Mouse (Mus musculus) forebrain, embryonic 11.5 days (tissue): ENCODE results near the gene Fam83b. TPM values are rescaled to one million over a fixed set of nuclear protein-coding genes. Genes with fewer than 3 reads are reported as not detected.

Experiments
- ATAC-seq: fragments of 200-750 bp; cut with Nextera tagmentation; replicated peaks from 2 replicates; pipeline ENCODE4 v1.8.0; 2017; ENCODE audit warnings: moderate TSS enrichment; ENCODE audit not compliant: low FRiP score
- DNase-seq: peaks from one replicate; pipeline ENCODE4 v3.0.0-alpha.2; 2017; ENCODE audit warnings: low spot score
- H3K27ac ChIP-seq: fragments of 300-500 bp; sonication (generic); 2 replicates; pipeline ENCODE4 v1.5.1; 2014; ENCODE audit warnings: low read depth, low read length
- H3K27me3 ChIP-seq: fragments of 300-500 bp; sonication (generic); 2 replicates; pipeline ENCODE4 v1.6.1; 2014; ENCODE audit warnings: mild to moderate bottlenecking, low read length, mixed read lengths; ENCODE audit not compliant: control insufficient read depth, insufficient read depth
- H3K36me3 ChIP-seq: fragments of 300-500 bp; sonication (generic); 2 replicates; pipeline ENCODE4 v1.6.1; 2014; ENCODE audit warnings: mild to moderate bottlenecking, low read length, moderate library complexity, mixed read lengths; ENCODE audit not compliant: control insufficient read depth, insufficient read depth
- H3K4me1 ChIP-seq: fragments of 300-500 bp; sonication (generic); replicated peaks from 2 replicates; pipeline ENCODE4 v1.6.1; 2014; ENCODE audit warnings: low read length, mixed read lengths; ENCODE audit not compliant: control insufficient read depth, insufficient read depth
- H3K4me2 ChIP-seq: fragments of 300-500 bp; sonication (generic); 2 replicates; pipeline ENCODE4 v1.6.1; 2014; ENCODE audit warnings: low read depth, mild to moderate bottlenecking, low read length, moderate library complexity, mixed read lengths; ENCODE audit not compliant: severe bottlenecking
- H3K4me3 ChIP-seq: fragments of 300-500 bp; sonication (generic); 2 replicates; pipeline ENCODE4 v1.5.1; 2014; ENCODE audit warnings: low read depth, low read length
- H3K9ac ChIP-seq: fragments of 300-500 bp; sonication (generic); 2 replicates; pipeline ENCODE4 v1.6.1; 2014; ENCODE audit warnings: low read length
- H3K9me3 ChIP-seq: fragments of 300-500 bp; sonication (generic); 2 replicates; pipeline ENCODE4 v1.6.1; 2016; ENCODE audit warnings: low read length, mixed read lengths; ENCODE audit not compliant: control insufficient read depth
- WGBS: fragments of 180-500 bp; shearing (Covaris S2); extraction: QIAGEN DNeasy Blood & Tissue Kit; methylation state at CpG from one replicate; pipeline ENCODE4 v1.1.7; 2014; 5-methylcytosine and 5-hydroxymethylcytosine counted together
- polyA plus RNA-seq: library from polyadenylated mRNA; unstranded; fragments of >200 nt; fragmentation: Nextera tagmentation; extraction: Ambion mirVana; gene quantifications from 2 replicates; pipeline ENCODE4 v1.2.1, GENCODE M21; 2014

Gene Fam83b
- polyA plus RNA-seq, 1 experiment from 2014 or later: 0.16 TPM

- Histone ChIP-seq H3K4me1 (no peaks in the 10 kb centered on the region), H3K36me3 (no peaks in the 10 kb centered on the region), H3K4me2 (no peak overlapping the region), H3K4me3 (no peak overlapping the region), H3K9ac (no peak overlapping the region), H3K27ac (no peak overlapping the region), H3K9me3 (no peaks in the 10 kb centered on the region), H3K27me3 (no peaks in the 10 kb centered on the region)
- no peak for DNase-seq
- no peak for ATAC-seq
- WGBS: 93% methylated on average over 3 of the region's 3 CpGs
These were observed 77.2 kb downstream of the Fam83b start for GRCm38 (mm10) chr9:76489737-76490136.

- ATAC-seq (no peak), DNase-seq (no peak)
- Histone ChIP-seq H3K27me3 (no peaks in the 10 kb centered on the region), H3K36me3 (no peaks in the 10 kb centered on the region), H3K4me1 (no peaks in the 10 kb centered on the region), H3K4me2 (no peak overlapping the region), H3K4me3 (no peak overlapping the region), H3K27ac (no peak overlapping the region), H3K9ac (no peak overlapping the region), H3K9me3 (no peaks in the 10 kb centered on the region)
- WGBS: 79% methylated on average over 3 of the region's 3 CpGs
These were observed 86.8 kb downstream of the Fam83b start for GRCm38 (mm10) chr9:76480088-76480487.

DNA sequence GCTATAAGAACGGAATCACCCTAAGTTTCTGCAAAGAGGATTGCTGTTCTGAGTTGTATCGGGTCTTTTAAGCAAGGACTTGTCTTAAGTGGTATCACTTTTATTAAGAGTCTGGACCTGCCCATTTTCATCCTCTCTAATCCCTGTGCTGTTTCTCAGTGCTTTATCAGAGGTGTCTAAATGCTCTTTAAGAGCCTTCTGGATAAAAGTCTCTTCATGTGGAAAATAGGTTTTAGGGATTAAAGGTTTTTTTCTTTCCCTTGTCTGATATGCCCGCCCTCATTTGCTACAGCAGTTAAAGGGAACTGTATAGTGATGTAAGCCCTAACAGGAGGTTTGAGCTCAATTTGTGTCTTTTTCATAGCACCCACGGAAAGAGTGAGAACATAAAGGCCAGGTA, 97.4 kb downstream of the Fam83b start:
- no peak overlapping the region for H3K9ac ChIP-seq
- H3K36me3 ChIP-seq: no peaks in the 10 kb centered on the region
- no peak overlapping the region for H3K27ac ChIP-seq
- no peak overlapping the region for H3K4me2 ChIP-seq
- no peaks in the 10 kb centered on the region for H3K9me3 ChIP-seq
- no peaks in the 10 kb centered on the region for H3K4me1 ChIP-seq
- no peaks in the 10 kb centered on the region for H3K27me3 ChIP-seq
- H3K4me3 ChIP-seq: no peak overlapping the region
- ATAC-seq: peak; percentile 37
- WGBS: 13% methylated on average over 4 of the region's 4 CpGs
- no peak for DNase-seq

DNA sequence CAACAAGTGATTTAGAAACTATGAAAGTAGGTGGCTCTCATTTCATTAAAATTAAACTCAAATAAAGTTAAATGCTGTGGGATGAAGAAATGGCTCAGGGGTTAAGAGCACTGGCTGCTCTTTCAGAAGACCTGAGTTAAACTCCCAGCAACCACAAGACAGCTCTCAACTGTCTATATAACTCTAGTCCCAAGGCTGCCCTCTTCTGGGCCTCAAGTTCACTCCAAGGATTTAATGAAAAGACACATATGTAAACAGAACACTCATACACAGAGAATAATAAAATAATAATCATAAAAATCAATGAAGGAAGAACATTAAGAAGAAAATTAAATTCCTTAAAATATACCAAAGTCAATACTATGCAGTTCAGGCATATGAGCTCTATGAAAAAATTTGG, 105.4 kb downstream of the Fam83b start:
- DNase-seq (no peak), ATAC-seq (no peak)
- Histone ChIP-seq H3K4me1 (no peaks in the 10 kb centered on the region), H3K27me3 (no peaks in the 10 kb centered on the region), H3K27ac (no peak overlapping the region), H3K9me3 (no peaks in the 10 kb centered on the region), H3K4me3 (no peak overlapping the region), H3K36me3 (no peaks in the 10 kb centered on the region), H3K4me2 (no peak overlapping the region), H3K9ac (no peak overlapping the region)

DNA sequence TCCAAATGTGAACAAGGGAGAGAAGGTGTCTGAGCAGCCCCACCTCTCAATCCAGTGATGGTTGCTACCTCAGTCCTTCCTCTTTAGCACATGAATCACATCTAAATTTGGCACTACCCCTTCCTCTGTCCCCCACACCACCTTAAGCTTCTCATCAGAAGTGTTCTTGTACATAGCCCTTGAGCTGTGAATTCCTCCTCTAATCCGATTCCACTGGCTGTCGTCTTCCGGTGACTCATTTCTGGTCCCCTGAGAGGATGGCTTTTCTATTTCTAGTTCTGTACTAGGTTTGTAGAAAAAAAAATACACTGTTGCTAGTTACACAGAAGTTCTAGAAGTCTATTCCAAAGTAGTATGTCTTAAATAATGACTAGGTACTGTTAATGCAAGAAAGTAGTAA, 111.2 kb downstream of the Fam83b start:
- ATAC-seq: no peak
- no peak overlapping the region for H3K4me2 ChIP-seq

More for the DNA sequence above, 111.2 kb downstream of the Fam83b start:
- H3K4me3 ChIP-seq: no peak overlapping the region
- H3K9me3 ChIP-seq: no peaks in the 10 kb centered on the region
- WGBS: 87% methylated on average over 3 of the region's 3 CpGs
- no peak overlapping the region for H3K9ac ChIP-seq
- H3K4me1 ChIP-seq: no peaks in the 10 kb centered on the region
- H3K36me3 ChIP-seq: no peaks in the 10 kb centered on the region
- no peak overlapping the region for H3K27ac ChIP-seq
- H3K27me3 ChIP-seq: no peaks in the 10 kb centered on the region
- no peak for DNase-seq

Other genes starting within 250 kb of the Fam83b start
- 0.20 and 0.32 TPM in 2 replicates for gene Hcrtr2, start 243.3 kb downstream of the Fam83b start, polyA plus RNA-seq